Mouse (Mus musculus) bone marrow, adult 2 months (tissue): Measurements from ENCODE around the gene Rnft2. TPM values are rescaled to one million over a fixed set of nuclear protein-coding genes. Genes with fewer than 3 reads are reported as not detected.

ENCODE experiments used
- H3K27ac ChIP-seq: fragments of 200-500 bp; 2 replicates; pipeline ENCODE4 v1.5.1; 2012; ENCODE audit warnings: low read depth, mild to moderate bottlenecking, control low read depth, inconsistent platforms, low read length; ENCODE audit not compliant: control insufficient read depth, poor library complexity, insufficient read depth
- H3K4me1 ChIP-seq: fragments of 200-500 bp; 2 replicates; pipeline ENCODE4 v1.6.1; 2011; ENCODE audit warnings: low read length; ENCODE audit not compliant: control insufficient read depth, insufficient read depth
- H3K4me3 ChIP-seq: fragments of 200-500 bp; replicated peaks from 2 replicates; pipeline ENCODE3; 2011; ENCODE audit warnings: mild to moderate bottlenecking, low read depth, low read length, control low read depth; ENCODE audit not compliant: control insufficient read depth
- CTCF ChIP-seq: fragments of 200-500 bp; IDR thresholded peaks from 2 replicates; pipeline ENCODE4 v1.5.1; 2011; ENCODE audit warnings: low read length, control low read depth; ENCODE audit not compliant: control insufficient read depth, insufficient read depth
- POLR2A ChIP-seq: fragments of 200-500 bp; IDR thresholded peaks from 2 replicates; pipeline ENCODE4 v1.6.1; 2011; ENCODE audit warnings: low read depth, mild to moderate bottlenecking, control low read depth, low read length, borderline replicate concordance; ENCODE audit not compliant: control insufficient read depth
- WGBS: fragments of 180-500 bp; shearing (Covaris S2); methylation state at CpG from one replicate; pipeline ENCODE4 v1.1.7; 2018; 5-methylcytosine and 5-hydroxymethylcytosine counted together
- polyA plus RNA-seq: library from polyadenylated mRNA; stranded (reverse); fragments of >200 nt; gene quantifications from 2 replicates; pipeline ENCODE4 v1.2.4, GENCODE M21; 2011; ENCODE audit warnings: low replicate concordance; ENCODE audit not compliant: missing spikeins, insufficient read depth, insufficient read length

Rnft2 gene
- polyA plus RNA-seq, 1 experiment, result not detected

- TF ChIP-seq POLR2A (no peak), CTCF (no peak)
- WGBS, result 85% methylated on average over 15 of the region's 15 CpGs
- Histone ChIP-seq H3K4me3 (no peak overlapping the region), H3K27ac (no peak overlapping the region), H3K4me1 (no peaks in the 10 kb centered on the region)
Observed at GRCm38 (mm10) chr5:118145999-118146679, 98.8 kb downstream of the Rnft2 start.

DNA sequence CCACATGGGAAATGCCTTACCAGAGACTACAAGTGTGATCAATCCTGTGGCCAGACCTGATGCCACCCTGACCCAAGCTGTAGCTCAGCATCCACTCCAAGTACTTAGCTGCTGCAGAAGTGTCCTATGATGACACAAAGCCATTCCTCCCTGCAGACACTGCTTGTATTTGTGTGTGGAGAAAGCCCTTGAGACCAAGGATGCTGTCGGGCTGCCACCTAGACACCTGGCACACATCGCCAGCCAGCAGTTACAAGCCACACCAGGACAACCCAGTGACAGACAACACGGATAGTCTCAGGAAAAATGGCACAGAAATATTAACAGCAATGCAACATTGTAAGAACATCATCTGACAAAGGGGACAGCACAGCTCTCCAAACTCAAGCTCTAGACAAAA lies 99.5 kb downstream of the Rnft2 start:
- no peak overlapping the region for H3K4me3 ChIP-seq
- H3K4me1 ChIP-seq, result no peaks in the 10 kb centered on the region
- no peak for TF ChIP-seq CTCF
- WGBS, result 88% methylated on average over 3 of the region's 3 CpGs
- no peak overlapping the region for H3K27ac ChIP-seq

DNA sequence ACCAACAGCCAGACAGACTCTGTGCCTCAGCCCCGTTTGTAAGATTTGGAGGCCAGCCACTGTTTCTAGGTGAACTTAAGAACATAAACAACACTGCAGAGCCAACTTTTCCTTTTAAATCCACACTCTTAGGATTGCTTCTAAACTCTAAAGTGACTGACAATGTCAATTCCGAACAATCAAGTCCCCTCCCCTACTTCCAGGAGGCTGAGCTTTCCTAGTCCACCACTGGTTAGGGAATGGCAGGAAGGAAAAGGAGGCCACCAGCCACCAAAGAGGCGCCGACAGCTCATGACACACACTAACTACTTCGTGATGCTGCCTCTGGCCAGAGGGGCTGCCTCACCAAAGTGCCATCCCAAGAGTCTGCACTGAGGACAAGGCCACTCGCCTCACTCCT lies 100.1 kb downstream of the Rnft2 start:
- no peak overlapping the region for H3K4me3 ChIP-seq
- no peaks in the 10 kb centered on the region for H3K4me1 ChIP-seq
- no peak overlapping the region for H3K27ac ChIP-seq
- TF ChIP-seq CTCF (no peak), POLR2A (no peak)
- 80% methylated on average over 6 of the region's 6 CpGs for WGBS

DNA sequence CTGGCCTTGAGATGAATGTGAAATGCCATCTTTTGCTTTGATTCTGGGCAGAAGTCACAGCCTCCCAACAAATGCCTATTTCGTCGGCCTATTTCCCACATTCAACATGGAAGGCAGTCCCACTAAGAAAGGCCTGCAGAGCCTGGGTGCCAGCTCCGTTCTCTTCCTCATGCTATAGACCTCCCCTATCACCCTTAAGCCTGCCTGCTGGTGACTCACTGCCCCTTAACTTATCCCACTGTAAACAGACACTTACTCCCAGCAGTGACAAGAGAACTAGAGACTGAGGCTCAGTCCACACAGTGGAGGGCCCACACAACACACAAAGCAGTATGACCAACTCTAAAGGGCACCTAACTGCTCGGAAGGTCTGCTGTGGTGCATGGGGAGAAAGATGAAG lies 100.6 kb downstream of the Rnft2 start:
- WGBS, result 88% methylated on average over 4 of the region's 4 CpGs
- Histone ChIP-seq H3K27ac (no peak overlapping the region), H3K4me1 (no peaks in the 10 kb centered on the region), H3K4me3 (no peak overlapping the region)
- TF ChIP-seq CTCF, result no peak
- no peak for TF ChIP-seq POLR2A

- TF ChIP-seq POLR2A, result no peak
- TF ChIP-seq CTCF, result no peak
- no peaks in the 10 kb centered on the region for H3K4me1 ChIP-seq
Observed at GRCm38 (mm10) chr5:118143211-118144026, 101.5 kb downstream of the Rnft2 start.

GRCm38 (mm10) chr5:118142471-118142870 lies 102.4 kb downstream of the Rnft2 start:
- no peak overlapping the region for H3K4me3 ChIP-seq
- TF ChIP-seq CTCF (no peak), POLR2A (no peak)
- no peak overlapping the region for H3K27ac ChIP-seq
- whole genome bisulfite sequencing, result 84% methylated on average over 8 of the region's 8 CpGs
- H3K4me1 ChIP-seq, result no peaks in the 10 kb centered on the region

More at GRCm38 (mm10) chr5:118143211-118144026, 101.5 kb downstream of the Rnft2 start:
- WGBS, result 81% methylated on average over 12 of the region's 12 CpGs
- H3K4me3 ChIP-seq, result no peak overlapping the region
- H3K27ac ChIP-seq, result no peak overlapping the region

Other genes starting within 250 kb of the Rnft2 start
- gene Tesc, start 217.4 kb downstream of the Rnft2 start, polyA plus RNA-seq, result 18.3 and 21.8 TPM in 2 replicates
- 3.3 and 7.5 TPM in 2 replicates for gene Fbxw8, start 89.7 kb downstream of the Rnft2 start, polyA plus RNA-seq
- 1.1 TPM in 1 of 2 replicates, not detected in the other for gene Hrk, start 80.5 kb downstream of the Rnft2 start, polyA plus RNA-seq
- 0.57 and 3.1 TPM in 2 replicates for gene 2410131K14Rik, start 111 bp upstream of the Rnft2 start, polyA plus RNA-seq